25 mouse cellular contexts compared by ENCODE assay signal in the genomic region with DNA sequence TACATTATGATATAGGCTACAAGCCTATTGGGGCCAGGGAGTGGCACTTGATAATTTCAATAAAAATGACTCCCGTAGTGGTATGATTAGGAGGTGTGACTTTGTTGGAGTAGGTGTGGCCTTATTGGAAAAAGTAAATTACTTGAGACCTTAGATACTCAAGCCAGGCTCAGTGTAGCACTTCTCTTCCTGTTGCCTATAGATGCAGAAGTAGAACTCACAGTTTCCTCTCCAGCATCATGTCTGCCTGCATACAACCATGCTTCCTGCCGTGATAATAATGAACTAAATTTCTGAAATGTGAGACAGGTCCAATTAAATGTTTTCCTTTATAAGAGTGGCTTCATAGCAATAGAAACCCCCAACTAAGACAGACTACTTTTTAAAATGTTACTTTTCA. TPM values are rescaled to one million over a fixed set of nuclear protein-coding genes. Genes with fewer than 3 reads are reported as not detected.
"Had no signal": no experiment of that assay in that cellular context is flagged by ENCODE, and none has a peak within 500 bp of the region (broad histone marks: within the 10 kb centered on the region; RNA-seq: fewer than 3 reads in every experiment).

No protein-coding gene starts in this region.

- H3K4me1 ChIP-seq: liver, embryonic 15.5 days; lung, embryonic 15.5 days; midbrain, embryonic 12.5 days; neural tube, embryonic 13.5 days; neural tube, embryonic 15.5 days; stomach, embryonic 15.5 days had no signal

- DNase-seq: liver, postnatal 0 days; lung, adult 2 months; lung, postnatal 14 days; lung, postnatal 36 days; midbrain, embryonic 14.5 days; retina, postnatal 1 day; right cerebral cortex, adult 18-20 months; right cerebral cortex, postnatal 25 days; right cerebral cortex, postnatal 4 days; spleen, adult 18-20 months; thymus, adult 2 months; thymus, postnatal 25 days; thymus, postnatal 4 days had no signal

- H3K36me3 ChIP-seq: liver, embryonic 15.5 days; lung, embryonic 15.5 days; midbrain, embryonic 12.5 days; neural tube, embryonic 13.5 days; neural tube, embryonic 15.5 days; stomach, embryonic 15.5 days had no signal

- H3K27me3 ChIP-seq: liver, embryonic 15.5 days; lung, embryonic 15.5 days; megakaryocyte, embryonic 14.5 days; midbrain, embryonic 12.5 days; neural tube, embryonic 13.5 days; neural tube, embryonic 15.5 days; stomach, embryonic 15.5 days had no signal

- H3K9me3 ChIP-seq: liver, embryonic 15.5 days; lung, embryonic 15.5 days; megakaryocyte, embryonic 14.5 days; midbrain, embryonic 12.5 days; neural tube, embryonic 13.5 days; neural tube, embryonic 15.5 days; stomach, embryonic 15.5 days had no signal

- H3K4me3 ChIP-seq: liver, embryonic 15.5 days; lung, embryonic 15.5 days; megakaryocyte, embryonic 14.5 days; midbrain, embryonic 12.5 days; myocyte; neural tube, embryonic 13.5 days; neural tube, embryonic 15.5 days; stomach, embryonic 15.5 days had no signal

- ATAC-seq: liver, postnatal 0 days; lung, postnatal 0 days; midbrain, embryonic 16.5 days had no signal

- H3K27ac ChIP-seq: liver, embryonic 15.5 days; lung, embryonic 15.5 days; macrophage; midbrain, embryonic 12.5 days; neural tube, embryonic 13.5 days; neural tube, embryonic 15.5 days; stomach, embryonic 15.5 days; stomach, postnatal 0 days had no signal

RNA-seq across cellular contexts. Expression of gene P2ry10, which starts 45.9 kb away (rescaled TPM):
- polyA plus RNA-seq: midbrain, embryonic 12.5 days; midbrain, embryonic 14.5 days; midbrain, embryonic 16.5 days; myocyte; stomach, postnatal 0 days had no signal
